Mouse (Mus musculus) kidney, postnatal 0 days (tissue): ENCODE measurements around the gene Reep3. TPM values are rescaled to one million over a fixed set of nuclear protein-coding genes. Genes with fewer than 3 reads are reported as not detected.

Experiments
- ATAC-seq: fragments of 200-750 bp; cut with Nextera tagmentation; replicated peaks from 2 replicates; pipeline ENCODE4 v1.8.0; 2017; ENCODE audit warnings: low read depth, moderate number of reproducible peaks, moderate TSS enrichment, moderate library complexity; ENCODE audit not compliant: low FRiP score
- DNase-seq: peaks from one replicate; pipeline ENCODE4 v3.0.0-alpha.2; 2016; ENCODE audit warnings: low spot score
- H3K27ac ChIP-seq: fragments of 300-500 bp; sonication (generic); 2 replicates; pipeline ENCODE4 v1.5.1; 2014; ENCODE audit warnings: mild to moderate bottlenecking
- H3K27me3 ChIP-seq: fragments of 300-500 bp; sonication (generic); 2 replicates; pipeline ENCODE4 v1.6.1; 2014; ENCODE audit warnings: low read length, mixed read lengths; ENCODE audit not compliant: insufficient read depth
- H3K36me3 ChIP-seq: fragments of 300-500 bp; sonication (generic); 2 replicates; pipeline ENCODE4 v1.6.1; 2014; ENCODE audit warnings: low read length, mixed read lengths; ENCODE audit not compliant: insufficient read depth
- H3K4me1 ChIP-seq: fragments of 300-500 bp; sonication (generic); replicated peaks from 2 replicates; pipeline ENCODE4 v1.6.1; 2014; ENCODE audit warnings: antibody characterized with exemption, low read length, mixed read lengths; ENCODE audit not compliant: insufficient read depth
- H3K4me2 ChIP-seq: fragments of 300-500 bp; sonication (generic); 2 replicates; pipeline ENCODE4 v1.6.1; 2014; ENCODE audit warnings: mild to moderate bottlenecking, low read length, moderate library complexity, mixed read lengths
- H3K4me3 ChIP-seq: fragments of 300-500 bp; sonication (generic); replicated peaks from 2 replicates; pipeline ENCODE4 v1.5.1; 2014; ENCODE audit warnings: low read depth, low read length
- H3K9ac ChIP-seq: fragments of 300-500 bp; sonication (generic); 2 replicates; pipeline ENCODE4 v1.6.1; 2014; ENCODE audit warnings: low read depth, low read length
- H3K9me3 ChIP-seq: fragments of 300-500 bp; sonication (generic); replicated peaks from 2 replicates; pipeline ENCODE4 v1.6.1; 2016; ENCODE audit warnings: low read length, inconsistent platforms, mixed read lengths
- CTCF ChIP-seq: IDR thresholded peaks from 2 replicates; pipeline ENCODE4 v1.5.1; 2016; ENCODE audit warnings: antibody characterized with exemption, low read depth, mild to moderate bottlenecking, moderate library complexity
- WGBS: fragments of 180-500 bp; shearing (Covaris S2); extraction: QIAGEN DNeasy Blood & Tissue Kit; methylation state at CpG from one replicate; pipeline ENCODE4 v1.1.7; 2014; 5-methylcytosine and 5-hydroxymethylcytosine counted together
- polyA plus RNA-seq: library from polyadenylated mRNA; unstranded; fragments of >200 nt; fragmentation: Nextera tagmentation; extraction: Ambion mirVana; gene quantifications from 2 replicates; pipeline ENCODE4 v1.2.1, GENCODE M21; 2015

Reep3 gene
- polyA plus RNA-seq, 1 experiment from 2014 or later = 44.7 TPM

DNA sequence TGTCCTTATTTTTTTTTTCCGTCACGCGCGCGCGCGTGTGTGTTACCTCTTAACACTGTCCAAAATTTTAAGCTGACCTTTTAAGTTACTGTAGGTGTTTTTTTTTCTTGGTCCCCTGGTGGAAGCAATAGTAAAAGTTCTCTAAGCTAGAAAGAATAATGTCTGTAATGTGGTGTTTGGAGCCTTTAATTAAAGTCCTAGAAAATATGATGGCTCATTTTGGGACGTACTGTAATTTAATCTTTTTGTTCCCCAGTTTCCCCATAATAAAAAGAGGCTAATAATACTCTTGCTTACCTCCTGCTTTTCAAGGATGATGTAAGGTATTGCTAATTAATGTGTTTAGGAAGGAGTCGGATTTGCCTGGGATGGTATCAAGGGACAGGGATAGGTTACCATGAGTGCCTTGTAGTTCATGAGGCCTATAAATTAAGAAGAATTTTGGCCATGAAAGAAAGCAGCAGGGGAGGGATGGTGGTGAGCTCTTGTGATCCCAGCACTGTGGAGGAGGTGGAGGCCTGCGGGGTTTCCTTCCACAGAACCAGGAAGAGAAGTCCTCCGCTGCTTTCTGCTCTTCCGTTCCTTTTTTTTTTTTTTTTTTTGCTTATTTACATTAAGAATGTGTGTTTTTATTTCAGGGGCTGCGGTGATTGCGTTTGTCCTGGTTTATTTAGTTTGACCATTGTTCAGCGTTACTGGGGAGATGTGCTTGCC, 849 bp upstream of the Reep3 start:
- peak overlapping the region; percentile 94 for H3K4me3 ChIP-seq
- no peaks in the 10 kb centered on the region for H3K9me3 ChIP-seq
- H3K9ac ChIP-seq = peak overlapping the region; percentile 99
- DNase-seq (peak; percentile 90), ATAC-seq (no peak)
- TF ChIP-seq CTCF = 0 out of 2 replicates have a peak, but pooled peaks have one; percentile 20
- WGBS = 2% methylated on average over 15 of the region's 15 CpGs
- H3K27me3 ChIP-seq = no peaks in the 10 kb centered on the region
- peaks cover 25% of the 10 kb centered on the region for H3K4me1 ChIP-seq
- H3K36me3 ChIP-seq = no peaks in the 10 kb centered on the region
- H3K4me2 ChIP-seq = peak overlapping the region; percentile 80
- peak overlapping the region; percentile 100 for H3K27ac ChIP-seq

DNA sequence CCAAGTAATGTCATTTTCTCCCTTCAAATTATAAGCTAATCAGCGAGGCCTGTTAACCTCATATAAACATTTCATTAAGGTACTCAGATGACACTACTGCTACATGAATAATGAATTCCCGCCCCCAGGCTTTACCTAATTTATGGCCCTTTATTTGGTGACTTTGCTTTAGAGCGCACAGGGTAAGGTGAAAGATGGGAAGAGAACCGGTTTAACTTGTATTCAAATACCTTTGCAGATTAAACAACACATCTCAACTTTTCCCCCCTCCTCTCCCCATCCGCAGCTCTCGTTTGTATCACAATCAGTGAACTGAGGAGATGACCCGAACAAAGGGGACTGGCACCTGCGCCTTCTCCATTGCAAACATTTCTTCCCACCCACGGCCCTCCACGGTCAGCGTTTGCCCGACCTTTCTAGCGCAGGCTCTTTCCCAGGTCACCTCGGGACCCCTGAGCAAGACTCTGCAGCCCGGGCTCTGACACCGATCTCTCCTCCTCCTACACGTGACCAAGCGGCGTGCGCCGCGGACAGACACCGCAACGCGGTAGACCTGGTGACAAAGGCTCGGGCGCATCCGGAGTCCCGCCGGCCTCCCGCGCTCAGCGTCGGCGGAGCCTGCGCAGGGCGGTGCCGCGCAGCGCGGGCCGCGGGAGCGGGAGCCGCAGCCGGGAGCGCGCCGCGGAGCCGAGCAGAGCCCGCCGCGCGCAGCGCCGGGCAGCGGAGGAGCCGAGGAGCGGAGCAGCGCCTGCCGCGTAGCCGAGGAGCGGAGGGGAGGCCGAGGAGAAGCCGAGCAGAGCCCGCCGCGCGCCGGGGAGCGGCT, 736 bp downstream of the Reep3 start, which contains the start of gene Jmjd1c:
Gene Jmjd1c, plus strand, starts transcription at position 328 of the 823 bp plus-strand sequence.
- Histone ChIP-seq H3K4me1 (peaks cover 19% of the 10 kb centered on the region), H3K27me3 (no peaks in the 10 kb centered on the region), H3K27ac (peak within 1 kb of the TSS; percentile 100), H3K9me3 (no peaks in the 10 kb centered on the region), H3K4me3 (peak within 1 kb of the TSS; percentile 94), H3K9ac (peak within 1 kb of the TSS; percentile 99), H3K4me2 (peak within 1 kb of the TSS; percentile 80), H3K36me3 (no peaks in the 10 kb centered on the region)
- DNase-seq (peak; percentile 76), ATAC-seq (peak; percentile 70)
- under 1% methylated on average over 49 of the region's 73 CpGs for WGBS
- TF ChIP-seq CTCF = no peak

DNA sequence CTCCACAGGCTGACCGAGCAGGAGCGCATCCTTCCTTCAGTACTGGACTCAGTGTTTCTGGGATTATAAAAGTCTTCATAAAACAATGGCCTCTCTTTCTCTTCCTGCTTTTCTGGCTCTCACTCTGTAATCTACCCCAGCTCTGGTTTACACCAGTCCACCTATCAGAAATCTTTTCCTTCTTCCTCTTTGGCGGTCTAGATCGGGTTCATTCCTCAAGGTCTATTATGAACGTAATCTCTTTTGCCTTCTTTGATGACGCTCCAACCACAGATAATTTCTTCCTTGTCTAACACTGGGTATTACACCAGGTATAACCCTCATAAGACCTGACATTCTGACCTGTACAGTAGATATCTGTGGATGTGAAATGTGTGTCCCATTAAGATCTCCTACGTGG, 1.8 kb downstream of the Reep3 start:
- DNase-seq (no peak), ATAC-seq (no peak)
- Histone ChIP-seq H3K27ac (no peak overlapping the region), H3K9ac (no peak overlapping the region), H3K4me1 (peaks cover 13% of the 10 kb centered on the region), H3K4me2 (no peak overlapping the region), H3K36me3 (no peaks in the 10 kb centered on the region), H3K4me3 (no peak overlapping the region), H3K27me3 (no peaks in the 10 kb centered on the region), H3K9me3 (no peaks in the 10 kb centered on the region)
- TF ChIP-seq CTCF = no peak
- 80% methylated on average over 7 of the region's 7 CpGs for WGBS

DNA sequence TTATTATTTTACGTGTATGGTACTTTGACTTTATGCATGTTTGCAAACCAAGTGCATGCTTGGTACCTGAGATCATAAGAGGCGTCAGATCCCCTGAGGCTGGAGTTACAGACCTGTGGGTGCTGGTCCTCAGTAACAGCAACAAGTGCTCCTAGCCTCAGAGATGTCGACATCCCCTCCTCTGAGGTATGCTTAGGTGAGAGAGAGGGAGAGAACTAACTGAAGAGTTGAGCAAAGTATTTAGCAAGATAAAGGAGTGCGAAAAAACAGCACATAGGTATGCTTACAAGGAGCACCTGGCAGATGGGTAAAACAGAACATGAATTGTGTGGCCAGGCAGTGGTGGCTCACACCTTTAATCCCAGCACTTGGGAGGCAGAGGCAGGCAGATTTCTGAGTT, 6.1 kb downstream of the Reep3 start:
- TF ChIP-seq CTCF = no peak

DNA sequence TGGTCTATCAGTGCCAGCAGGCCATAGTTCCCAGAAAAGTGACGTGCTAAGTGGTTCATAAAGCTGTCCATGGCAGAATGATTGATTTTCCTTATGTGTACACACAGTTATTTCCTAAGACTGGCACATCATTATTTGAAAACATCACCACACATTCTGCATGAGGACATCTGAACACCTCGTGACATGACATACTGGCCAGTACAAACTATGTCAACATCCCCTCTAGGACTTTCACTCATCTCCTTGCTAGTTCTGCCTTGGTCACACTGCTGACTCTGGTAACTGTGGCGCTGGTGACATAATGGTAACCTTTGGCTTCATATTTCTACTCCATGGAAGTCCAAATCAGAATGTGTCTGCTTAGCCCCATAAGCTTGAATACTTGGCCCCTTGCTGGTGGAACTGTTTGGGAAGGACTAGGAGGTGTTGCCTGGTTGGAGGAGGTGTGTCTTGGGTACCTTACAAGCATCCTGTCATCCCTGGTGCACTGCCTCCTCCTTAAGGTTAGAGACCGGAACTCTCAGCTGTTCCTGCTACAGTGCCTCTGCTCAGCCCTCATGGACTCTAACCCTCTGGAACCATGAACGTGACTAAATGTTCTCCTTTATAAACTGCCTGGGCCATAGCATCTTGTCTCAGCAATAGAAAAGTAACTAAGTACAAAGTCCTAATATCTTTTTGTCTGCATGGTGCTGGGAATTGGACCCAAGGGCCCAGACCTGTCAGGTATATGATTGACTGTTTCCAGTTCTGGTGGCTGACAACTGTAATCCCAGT, 9.1 kb downstream of the Reep3 start:
- Histone ChIP-seq H3K27me3 (no peaks in the 10 kb centered on the region), H3K9ac (no peak overlapping the region), H3K4me1 (no peaks in the 10 kb centered on the region), H3K36me3 (no peaks in the 10 kb centered on the region), H3K4me2 (no peak overlapping the region), H3K9me3 (no peaks in the 10 kb centered on the region), H3K4me3 (no peak overlapping the region), H3K27ac (no peak overlapping the region)
- ATAC-seq (peak; percentile 59; the same call in 1 of the 2 replicates), DNase-seq (no peak)
- 73% methylated on average over 5 of the region's 5 CpGs for WGBS
- no peak for TF ChIP-seq CTCF

More for the DNA sequence above, 6.1 kb downstream of the Reep3 start:
- Histone ChIP-seq H3K9ac (no peak overlapping the region), H3K27ac (no peak overlapping the region), H3K4me1 (no peaks in the 10 kb centered on the region), H3K4me2 (no peak overlapping the region), H3K9me3 (no peaks in the 10 kb centered on the region), H3K27me3 (no peaks in the 10 kb centered on the region), H3K4me3 (no peak overlapping the region), H3K36me3 (no peaks in the 10 kb centered on the region)
- 90% methylated on average over 4 of the region's 4 CpGs for WGBS
- DNase-seq = no peak
- no peak for ATAC-seq

DNA sequence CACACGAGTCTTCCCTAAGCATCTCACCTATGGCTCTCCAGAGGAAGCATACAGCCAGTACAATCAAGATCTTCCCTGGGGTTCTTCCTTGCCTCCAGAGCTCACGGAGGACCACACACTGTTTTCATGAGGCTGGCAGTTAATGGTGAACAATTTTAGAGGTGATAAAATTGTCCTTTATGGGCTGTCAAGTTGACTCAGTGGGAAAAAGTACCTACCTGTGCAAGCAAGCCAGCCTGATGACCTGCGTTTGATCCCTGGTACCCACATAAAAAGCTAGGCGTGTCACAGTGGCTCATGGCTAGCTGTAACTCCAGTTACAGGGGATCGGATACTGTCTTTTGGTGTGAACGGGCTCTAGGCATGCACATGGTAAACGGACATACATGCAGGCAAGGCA, 10.8 kb downstream of the Reep3 start:
- TF ChIP-seq CTCF = no peak
- 68% methylated on average over 7 of the region's 7 CpGs for WGBS

More for the DNA sequence above, 10.8 kb downstream of the Reep3 start:
- no peak for ATAC-seq
- Histone ChIP-seq H3K36me3 (no peaks in the 10 kb centered on the region), H3K9me3 (no peaks in the 10 kb centered on the region), H3K27ac (no peak overlapping the region), H3K9ac (no peak overlapping the region), H3K4me2 (no peak overlapping the region), H3K4me3 (no peak overlapping the region), H3K4me1 (no peaks in the 10 kb centered on the region), H3K27me3 (no peaks in the 10 kb centered on the region)
- no peak for DNase-seq
